Mouse (Mus musculus) heart, embryonic 11.5 days (tissue): ENCODE measurements around the gene Nenf. TPM values are rescaled to one million over a fixed set of nuclear protein-coding genes. Genes with fewer than 3 reads are reported as not detected.

Source experiments
- ATAC-seq: fragments of 200-750 bp; cut with Nextera tagmentation; replicated peaks from 2 replicates; pipeline ENCODE4 v1.8.0; 2017; ENCODE audit warnings: moderate library complexity; ENCODE audit not compliant: insufficient number of reproducible peaks, low FRiP score, low TSS enrichment
- H3K27ac ChIP-seq: fragments of 300-500 bp; sonication (generic); 2 replicates; pipeline ENCODE4 v1.5.1; 2014; ENCODE audit warnings: mild to moderate bottlenecking, low read depth, low read length
- H3K27me3 ChIP-seq: fragments of 300-500 bp; sonication (generic); 2 replicates; pipeline ENCODE4 v1.6.1; 2014; ENCODE audit warnings: mild to moderate bottlenecking, low read length, mixed read lengths; ENCODE audit not compliant: control insufficient read depth, insufficient read depth
- H3K36me3 ChIP-seq: fragments of 300-500 bp; sonication (generic); 2 replicates; pipeline ENCODE4 v1.6.1; 2014; ENCODE audit warnings: mild to moderate bottlenecking, low read length, moderate library complexity, mixed read lengths; ENCODE audit not compliant: control insufficient read depth, insufficient read depth
- H3K4me1 ChIP-seq: fragments of 300-500 bp; sonication (generic); 2 replicates; pipeline ENCODE4 v1.6.1; 2014; ENCODE audit warnings: low read length; ENCODE audit not compliant: control insufficient read depth, insufficient read depth
- H3K4me2 ChIP-seq: fragments of 300-500 bp; sonication (generic); 2 replicates; pipeline ENCODE4 v1.6.1; 2014; ENCODE audit warnings: mild to moderate bottlenecking, moderate library complexity
- H3K4me3 ChIP-seq: fragments of 300-500 bp; sonication (generic); 2 replicates; pipeline ENCODE4 v1.5.1; 2014; ENCODE audit warnings: low read depth, low read length
- H3K9ac ChIP-seq: fragments of 300-500 bp; sonication (generic); 2 replicates; pipeline ENCODE4 v1.6.1; 2014; ENCODE audit warnings: mild to moderate bottlenecking, low read depth, low read length, moderate library complexity
- H3K9me3 ChIP-seq: fragments of 300-500 bp; sonication (generic); replicated peaks from 2 replicates; pipeline ENCODE4 v1.6.1; 2016; ENCODE audit warnings: low read length; ENCODE audit not compliant: control insufficient read depth
- WGBS: fragments of 180-500 bp; shearing (Covaris S2); extraction: QIAGEN DNeasy Blood & Tissue Kit; methylation state at CpG from one replicate; pipeline ENCODE4 v1.1.7; 2014; ENCODE audit not compliant: insufficient replicate concordance; 5-methylcytosine and 5-hydroxymethylcytosine counted together
- polyA plus RNA-seq: library from polyadenylated mRNA; unstranded; fragments of >200 nt; fragmentation: Nextera tagmentation; extraction: Ambion mirVana; gene quantifications from 2 replicates; pipeline ENCODE4 v1.2.1, GENCODE M21; 2014

Nenf gene
- polyA plus RNA-seq, 1 experiment from 2014 or later, result 106 TPM

DNA sequence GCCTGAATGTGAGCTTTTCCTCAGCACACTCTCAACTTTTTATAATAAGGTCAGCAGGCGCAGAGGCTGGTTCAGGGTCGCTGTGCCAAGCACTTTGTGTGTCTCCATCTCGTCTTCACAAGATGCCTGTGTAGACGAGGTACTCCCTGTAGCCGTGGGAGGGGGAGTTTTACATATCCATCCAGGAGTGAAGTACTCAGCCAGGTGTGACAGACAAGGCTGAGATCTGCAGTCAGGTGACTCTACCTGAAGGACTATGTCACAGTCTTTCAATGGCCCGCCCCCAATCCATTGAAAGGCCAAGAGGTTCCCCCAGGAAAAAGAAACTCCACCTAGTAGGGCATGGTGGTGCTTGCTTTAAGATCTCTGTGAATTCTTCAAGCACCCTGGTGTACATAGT, 4.8 kb downstream of the Nenf start:
- peak overlapping the region; percentile 57; the same call in 1 of the 2 replicates for H3K27ac ChIP-seq
- no peaks in the 10 kb centered on the region for H3K9me3 ChIP-seq
- no peaks in the 10 kb centered on the region for H3K36me3 ChIP-seq
- ATAC-seq, result no peak
- peak overlapping the region; percentile 60 for H3K4me3 ChIP-seq
- peak overlapping the region; percentile 77; the same call in 1 of the 2 replicates for H3K9ac ChIP-seq
- H3K27me3 ChIP-seq, result no peaks in the 10 kb centered on the region
- H3K4me1 ChIP-seq, result peaks cover 9% of the 10 kb centered on the region; the same call in 1 of the 2 replicates
- 76% methylated on average over 6 of the region's 6 CpGs for WGBS
- H3K4me2 ChIP-seq, result peak overlapping the region; percentile 65

DNA sequence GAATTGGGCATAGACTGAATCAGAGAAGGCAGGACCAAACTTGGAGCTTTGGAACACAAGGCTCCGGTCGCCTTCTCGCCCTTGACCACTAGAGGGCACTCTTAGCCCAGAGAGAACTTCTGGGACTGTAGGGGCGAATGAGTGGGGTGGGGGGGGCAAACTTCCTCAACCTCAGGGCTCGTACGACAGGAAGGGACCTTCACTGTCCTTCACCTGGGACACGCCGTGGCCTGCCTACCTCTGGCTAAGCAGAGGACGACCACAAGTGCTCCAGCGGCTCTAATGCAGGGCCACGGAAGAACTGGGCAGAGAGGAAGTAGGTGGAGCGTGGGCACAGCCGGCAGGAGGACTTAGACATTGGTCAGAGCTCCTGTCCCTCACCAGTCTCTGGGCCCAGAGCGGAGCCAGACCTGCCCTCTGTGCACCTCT, 5.5 kb downstream of the Nenf start:
- WGBS, result under 1% methylated on average over 14 of the region's 14 CpGs

DNA sequence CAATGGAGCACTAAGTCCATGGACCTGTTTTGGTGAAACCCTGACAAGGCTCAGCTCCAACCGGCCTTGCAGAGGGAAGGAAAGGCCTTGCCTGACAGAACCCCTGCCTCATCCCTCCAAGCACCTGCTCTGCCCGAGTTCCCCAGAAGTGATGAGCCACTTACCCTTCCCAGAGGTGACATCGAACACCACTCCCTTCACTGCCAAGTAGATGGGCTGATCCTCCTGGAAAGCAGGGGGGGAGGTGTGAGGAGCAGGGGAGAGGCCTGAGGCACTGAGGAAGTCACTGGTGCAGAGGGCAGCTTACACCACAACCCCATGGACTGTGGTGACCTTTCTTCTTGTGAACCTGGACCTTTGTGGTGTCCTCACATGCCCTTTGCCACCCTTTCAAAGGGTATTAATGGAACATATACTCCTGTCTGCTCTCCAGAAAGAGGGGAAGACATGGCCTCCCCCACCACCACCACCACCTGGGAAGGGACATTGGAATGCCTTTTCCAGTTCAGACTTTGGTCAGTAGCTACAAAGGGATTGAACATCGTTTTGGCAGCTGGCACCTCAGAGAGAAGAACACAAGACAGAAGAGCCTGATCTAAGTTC, 6.6 kb downstream of the Nenf start:
- Histone ChIP-seq H3K27me3 (no peaks in the 10 kb centered on the region), H3K4me3 (no peak overlapping the region), H3K4me2 (no peak overlapping the region), H3K9me3 (no peaks in the 10 kb centered on the region), H3K36me3 (no peaks in the 10 kb centered on the region), H3K9ac (no peak overlapping the region), H3K27ac (no peak overlapping the region), H3K4me1 (peaks cover 4% of the 10 kb centered on the region; the same call in 1 of the 2 replicates)
- ATAC-seq, result no peak
- 65% methylated on average over 4 of the region's 4 CpGs for WGBS

More for the DNA sequence above, 5.5 kb downstream of the Nenf start:
- peaks cover 9% of the 10 kb centered on the region; the same call in 1 of the 2 replicates for H3K4me1 ChIP-seq
- no peaks in the 10 kb centered on the region for H3K9me3 ChIP-seq
- no peaks in the 10 kb centered on the region for H3K27me3 ChIP-seq
- H3K4me3 ChIP-seq, result peak overlapping the region; percentile 60
- peak overlapping the region; percentile 65 for H3K4me2 ChIP-seq
- peak overlapping the region; percentile 77 for H3K9ac ChIP-seq
- no peaks in the 10 kb centered on the region for H3K36me3 ChIP-seq
- peak overlapping the region; percentile 57; the same call in 1 of the 2 replicates for H3K27ac ChIP-seq
- peak; percentile 91 for ATAC-seq

DNA sequence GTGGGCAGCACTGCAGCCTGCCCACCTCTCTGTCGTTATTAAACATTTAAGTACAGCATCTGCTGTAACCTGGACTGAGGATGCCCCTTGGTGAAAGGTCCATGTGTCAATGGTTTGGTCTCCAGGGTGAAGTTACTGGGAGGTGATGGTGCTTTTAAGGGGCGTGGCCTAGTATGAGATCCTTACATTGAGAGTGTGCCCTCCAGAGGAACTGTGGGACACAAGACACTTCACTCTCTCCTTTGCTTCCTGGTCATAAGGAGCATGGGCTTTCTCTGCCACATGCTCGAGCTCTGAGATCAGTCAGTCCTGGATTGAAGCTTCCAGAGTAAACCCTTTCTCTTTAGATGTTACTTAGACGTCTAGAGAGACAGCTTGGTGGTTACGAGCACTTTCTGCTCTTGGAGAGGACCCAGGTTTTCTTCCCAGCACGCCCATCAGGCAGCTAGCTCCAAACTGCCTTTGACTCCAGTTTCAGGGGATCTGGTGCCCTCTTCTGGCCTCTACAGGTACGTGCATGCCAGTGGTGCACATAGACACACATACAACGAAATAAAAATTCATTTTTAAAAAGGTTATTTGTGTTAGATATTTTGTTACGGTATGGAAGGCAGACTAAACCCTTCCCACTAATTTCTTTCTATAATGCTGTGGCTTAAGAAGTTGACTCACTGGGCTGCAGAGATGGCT, 10.1 kb downstream of the Nenf start:
- Histone ChIP-seq H3K4me3 (no peak overlapping the region), H3K27me3 (no peaks in the 10 kb centered on the region), H3K27ac (no peak overlapping the region), H3K36me3 (no peaks in the 10 kb centered on the region), H3K9ac (no peak overlapping the region), H3K4me1 (peaks cover under 1% of the 10 kb centered on the region; the same call in 1 of the 2 replicates), H3K4me2 (no peak overlapping the region), H3K9me3 (no peaks in the 10 kb centered on the region)
- 83% methylated on average over 9 of the region's 9 CpGs for WGBS
- no peak for ATAC-seq

DNA sequence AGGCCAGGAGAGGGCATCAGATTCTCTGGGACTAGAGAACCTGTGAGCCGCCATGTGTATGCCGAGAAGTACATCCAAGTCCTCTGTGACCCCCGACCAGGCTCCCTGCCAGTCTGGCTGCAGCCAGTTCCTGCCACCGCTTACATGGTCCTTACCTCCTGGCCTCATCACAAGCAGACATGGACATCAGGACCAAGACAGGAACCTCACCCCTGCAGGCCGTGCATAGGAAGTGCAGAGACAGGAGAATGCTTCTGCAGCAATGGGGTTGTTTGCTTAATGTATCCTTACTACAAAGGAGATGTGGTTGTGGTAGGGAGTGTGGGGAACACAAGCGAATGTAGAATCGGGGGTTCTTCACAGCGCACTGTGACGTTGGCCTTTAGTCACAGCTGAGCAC, 11.7 kb downstream of the Nenf start:
- 80% methylated on average over 9 of the region's 9 CpGs for WGBS
- Histone ChIP-seq H3K27ac (no peak overlapping the region), H3K9ac (no peak overlapping the region), H3K4me2 (no peak overlapping the region), H3K9me3 (no peaks in the 10 kb centered on the region), H3K4me3 (no peak overlapping the region), H3K4me1 (0 out of 2 replicates have a peak, but pooled peaks cover 3% of the 10 kb centered on the region), H3K36me3 (no peaks in the 10 kb centered on the region), H3K27me3 (no peaks in the 10 kb centered on the region)
- no peak for ATAC-seq

DNA sequence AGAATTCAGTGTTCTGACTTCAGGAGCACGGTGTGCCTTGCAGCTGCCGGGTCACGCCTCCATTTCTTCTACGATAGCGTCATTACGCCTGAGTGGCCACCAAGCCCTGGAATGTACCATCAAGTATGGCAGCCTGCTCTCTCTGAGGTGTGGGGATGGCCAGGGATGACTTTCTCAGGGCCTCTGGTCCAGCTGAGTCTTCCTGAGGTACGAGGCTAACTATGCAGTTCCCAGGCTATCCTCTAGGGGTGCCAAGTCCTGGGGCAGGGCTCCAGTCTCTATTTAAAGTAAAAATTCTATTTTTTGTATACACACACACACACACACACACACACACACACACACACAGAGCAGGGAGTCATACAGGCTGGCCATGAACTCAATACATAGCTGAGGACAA, 12.4 kb downstream of the Nenf start:
- no peak overlapping the region for H3K4me3 ChIP-seq
- no peaks in the 10 kb centered on the region for H3K9me3 ChIP-seq
- no peak overlapping the region for H3K9ac ChIP-seq
- H3K36me3 ChIP-seq, result no peaks in the 10 kb centered on the region
- no peaks in the 10 kb centered on the region for H3K27me3 ChIP-seq
- no peak for ATAC-seq
- no peak overlapping the region for H3K4me2 ChIP-seq
- H3K27ac ChIP-seq, result no peak overlapping the region
- 74% methylated on average over 7 of the region's 7 CpGs for WGBS
- 0 out of 2 replicates have a peak, but pooled peaks cover 3% of the 10 kb centered on the region for H3K4me1 ChIP-seq

DNA sequence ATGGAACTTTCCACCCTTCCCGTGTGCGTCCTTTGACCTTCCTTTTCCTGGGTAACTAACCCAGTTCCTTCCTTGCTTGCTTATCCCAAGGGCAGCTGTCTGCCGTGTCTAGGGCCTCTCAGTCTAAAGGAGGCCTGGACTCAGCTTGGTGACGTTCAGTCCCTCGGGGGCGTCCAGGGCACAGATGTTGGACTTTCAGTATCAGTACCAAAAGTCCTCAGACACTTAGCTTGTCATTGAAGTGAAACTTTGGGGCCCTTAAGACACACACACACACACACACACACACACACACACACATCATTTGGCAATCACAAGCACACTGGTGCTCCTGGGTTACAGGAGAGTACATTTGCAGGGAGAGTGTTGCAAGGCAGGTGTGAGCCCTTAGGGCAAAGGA, 13.8 kb downstream of the Nenf start:
- Histone ChIP-seq H3K4me1 (peaks cover 6% of the 10 kb centered on the region; the same call in 1 of the 2 replicates), H3K36me3 (no peaks in the 10 kb centered on the region), H3K9me3 (no peaks in the 10 kb centered on the region), H3K9ac (0 out of 2 replicates have a peak overlapping the region, but pooled peaks have one; percentile 22), H3K27me3 (no peaks in the 10 kb centered on the region), H3K4me2 (no peak overlapping the region), H3K4me3 (no peak overlapping the region), H3K27ac (no peak overlapping the region)
- 61% methylated on average over 6 of the region's 6 CpGs for WGBS
- ATAC-seq, result no peak

DNA sequence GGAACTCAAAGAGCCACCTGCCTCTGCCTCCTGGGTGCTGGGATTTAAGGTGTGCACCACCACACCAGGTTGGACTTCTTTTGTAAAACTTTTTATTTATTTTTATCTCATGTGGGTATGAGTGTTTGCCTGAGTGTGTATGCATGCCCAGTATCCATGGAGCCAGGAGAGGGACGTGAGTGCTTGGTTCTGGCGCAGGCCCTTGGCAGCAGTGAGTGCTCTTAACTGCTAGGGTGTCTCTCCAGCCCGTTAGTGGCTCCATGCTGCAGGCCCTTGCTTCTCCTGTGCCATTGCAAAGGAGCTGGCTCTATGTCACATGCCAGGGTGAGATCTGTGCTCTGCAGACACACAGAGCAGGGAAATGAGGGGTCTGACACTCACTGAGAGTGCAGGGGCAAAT, 14.3 kb downstream of the Nenf start:
- Histone ChIP-seq H3K9ac (no peak overlapping the region), H3K4me2 (no peak overlapping the region), H3K4me1 (peaks cover 10% of the 10 kb centered on the region), H3K36me3 (no peaks in the 10 kb centered on the region), H3K27me3 (no peaks in the 10 kb centered on the region), H3K4me3 (no peak overlapping the region), H3K9me3 (no peaks in the 10 kb centered on the region), H3K27ac (no peak overlapping the region)
- no peak for ATAC-seq
- WGBS, result 70% methylated on average over 3 of the region's 3 CpGs
